Mouse (Mus musculus) lung, embryonic 16.5 days (tissue): ENCODE measurements at regions not wholly inside any gene's neighbourhood (a gene's known extent, or its start where the extent isn't known, plus 50 kb on each side); places are given as distances from the start of the nearest gene placed in this dataset.

Source experiments
- ATAC-seq: fragments of 200-750 bp; cut with Nextera tagmentation; 2 replicates; pipeline ENCODE4 v1.8.0; 2017; ENCODE audit warnings: low read depth, mild to moderate bottlenecking, moderate library complexity
- H3K27ac ChIP-seq: fragments of 300-500 bp; sonication (generic); 2 replicates; pipeline ENCODE4 v1.5.1; 2014; ENCODE audit warnings: mild to moderate bottlenecking, control low read depth, low read length
- H3K27me3 ChIP-seq: fragments of 300-500 bp; sonication (generic); 2 replicates; pipeline ENCODE4 v1.6.1; 2014; ENCODE audit warnings: low read depth, low read length, mixed read lengths; ENCODE audit not compliant: control insufficient read depth, insufficient read depth
- H3K36me3 ChIP-seq: fragments of 300-500 bp; sonication (generic); 2 replicates; pipeline ENCODE4 v1.6.1; 2014; ENCODE audit warnings: low read length; ENCODE audit not compliant: control insufficient read depth, insufficient read depth
- H3K4me1 ChIP-seq: fragments of 300-500 bp; sonication (generic); replicated peaks from 2 replicates; pipeline ENCODE4 v1.6.1; 2014; ENCODE audit warnings: low read length, mixed read lengths; ENCODE audit not compliant: control insufficient read depth, insufficient read depth
- H3K4me2 ChIP-seq: fragments of 300-500 bp; sonication (generic); 2 replicates; pipeline ENCODE4 v1.6.1; 2014; ENCODE audit warnings: low read depth, low read length, control low read depth
- H3K4me3 ChIP-seq: fragments of 300-500 bp; sonication (generic); 2 replicates; pipeline ENCODE4 v1.5.1; 2014; ENCODE audit warnings: mild to moderate bottlenecking, low read length, control low read depth
- H3K9ac ChIP-seq: fragments of 300-500 bp; sonication (generic); 2 replicates; pipeline ENCODE4 v1.6.1; 2014; ENCODE audit warnings: low read length, control low read depth
- H3K9me3 ChIP-seq: fragments of 300-500 bp; sonication (generic); 2 replicates; pipeline ENCODE4 v1.6.1; 2016; ENCODE audit warnings: low read length; ENCODE audit not compliant: control insufficient read depth
- WGBS: fragments of 180-500 bp; shearing (Covaris S2); extraction: QIAGEN DNeasy Blood & Tissue Kit; methylation state at CpG from one replicate; pipeline ENCODE4 v1.1.7; 2014; 5-methylcytosine and 5-hydroxymethylcytosine counted together

DNA sequence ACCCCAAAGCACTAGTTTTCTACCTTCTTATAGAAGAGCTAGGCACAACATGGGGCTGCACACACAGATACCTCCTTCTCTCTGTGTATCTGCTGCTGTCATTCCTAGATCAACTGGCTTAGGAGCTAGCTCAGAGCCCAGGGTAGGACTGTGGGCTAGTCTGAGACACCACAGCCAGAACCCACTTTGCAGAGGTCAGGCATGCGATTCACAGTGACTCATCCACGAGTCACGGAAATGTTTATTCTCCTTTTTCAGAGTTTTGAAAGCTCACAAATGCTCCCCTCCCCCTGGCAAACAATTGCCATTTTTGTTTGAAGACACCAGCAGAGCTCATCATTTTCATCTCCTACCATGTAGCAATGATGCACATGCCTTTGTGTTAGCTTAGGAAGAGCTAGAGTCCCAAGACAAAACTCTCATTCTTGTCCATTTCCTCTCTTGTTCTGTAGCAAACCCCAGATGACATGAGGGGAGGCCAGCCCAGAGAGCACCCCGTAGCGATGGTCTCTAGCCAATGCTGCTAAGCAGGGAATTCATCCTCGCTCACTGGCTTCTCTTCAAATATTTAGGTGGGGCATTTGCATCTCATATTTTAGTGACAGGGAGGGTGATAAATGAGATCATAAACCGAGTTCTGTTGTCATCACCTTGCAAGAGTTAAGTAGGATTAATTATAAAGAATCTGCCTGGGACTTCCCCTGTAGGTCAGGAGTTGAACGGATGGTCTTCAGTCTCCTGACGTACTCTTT lies 108.4 kb upstream of the Twist2 start:
- ATAC-seq = no peak
- Histone ChIP-seq H3K27ac (no peak overlapping the region), H3K4me1 (no peaks in the 10 kb centered on the region), H3K9ac (no peak overlapping the region), H3K36me3 (no peaks in the 10 kb centered on the region), H3K4me3 (no peak overlapping the region), H3K27me3 (no peaks in the 10 kb centered on the region), H3K9me3 (no peaks in the 10 kb centered on the region), H3K4me2 (no peak overlapping the region)
- WGBS = 52% methylated on average over 9 of the region's 9 CpGs

DNA sequence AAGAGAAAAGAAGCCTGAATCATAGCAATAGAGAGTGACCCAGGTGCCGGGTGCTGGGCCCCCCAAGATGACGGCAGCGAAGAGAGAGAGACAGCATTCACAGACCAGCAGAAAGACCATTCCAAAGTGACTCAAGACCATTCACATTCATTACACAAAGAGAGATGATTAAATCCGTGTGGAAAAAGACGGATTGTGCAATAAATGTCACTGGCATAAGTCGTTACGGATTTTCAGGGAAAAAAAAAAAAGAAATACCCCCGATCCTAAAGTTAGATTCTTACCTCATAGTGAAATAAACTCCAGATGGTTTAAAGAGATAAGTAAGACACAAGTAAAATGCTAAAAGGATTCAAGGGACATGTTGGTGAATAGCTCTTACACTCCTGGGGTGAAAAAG lies 104.2 kb upstream of the Twist2 start:
- Histone ChIP-seq H3K4me3 (no peak overlapping the region), H3K9ac (no peak overlapping the region), H3K27me3 (no peaks in the 10 kb centered on the region), H3K36me3 (no peaks in the 10 kb centered on the region), H3K27ac (no peak overlapping the region), H3K4me2 (no peak overlapping the region), H3K4me1 (peaks cover 6% of the 10 kb centered on the region; the same call in 1 of the 2 replicates), H3K9me3 (no peaks in the 10 kb centered on the region)
- no peak for ATAC-seq
- 64% methylated on average over 8 of the region's 8 CpGs for WGBS

DNA sequence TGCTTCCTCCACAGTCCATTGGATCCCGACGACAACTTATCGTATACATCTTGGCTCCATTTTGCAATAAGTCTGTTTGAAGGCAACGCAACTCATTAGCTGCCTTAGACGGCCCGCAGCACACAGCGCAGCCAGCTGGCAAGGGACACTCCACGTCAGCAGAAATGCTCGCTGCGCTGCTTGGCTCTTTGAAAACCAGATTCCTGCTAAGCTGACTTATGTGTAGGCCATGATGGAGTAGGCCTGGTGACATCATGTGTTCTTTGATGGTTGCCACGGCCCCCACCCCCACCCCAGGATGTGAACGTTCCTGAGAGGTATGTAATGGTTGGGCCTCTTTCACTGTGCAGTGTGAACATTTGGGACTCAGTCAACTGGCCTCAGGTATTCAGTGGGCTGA lies 99.8 kb upstream of the Twist2 start:
- Histone ChIP-seq H3K4me1 (peaks cover 6% of the 10 kb centered on the region; the same call in 1 of the 2 replicates), H3K27ac (no peak overlapping the region), H3K9me3 (no peaks in the 10 kb centered on the region), H3K36me3 (no peaks in the 10 kb centered on the region), H3K9ac (no peak overlapping the region), H3K27me3 (no peaks in the 10 kb centered on the region), H3K4me3 (no peak overlapping the region), H3K4me2 (no peak overlapping the region)
- peak; percentile 91 for ATAC-seq
- 41% methylated on average over 12 of the region's 12 CpGs for WGBS

DNA sequence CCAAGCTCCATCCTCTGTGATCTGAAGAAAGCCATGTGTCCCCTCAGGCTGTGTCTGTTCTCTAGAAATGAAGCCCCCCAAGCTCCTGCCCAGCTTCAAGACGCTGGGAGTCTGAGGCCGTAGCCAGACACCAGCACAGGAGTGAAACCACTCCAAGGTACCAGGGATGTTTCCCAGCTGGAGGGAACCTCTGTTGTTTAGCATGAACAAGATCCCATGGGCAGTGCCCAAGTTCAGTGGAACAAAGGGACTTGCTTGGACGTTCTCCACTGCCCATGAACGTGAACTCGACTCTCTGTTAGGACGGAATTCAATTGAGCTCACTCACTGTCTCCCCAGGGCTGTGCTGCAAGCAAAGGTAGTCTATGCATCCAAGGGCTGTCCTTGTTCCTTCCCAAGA lies 99.2 kb upstream of the Twist2 start:
- Histone ChIP-seq H3K4me2 (no peak overlapping the region), H3K4me3 (no peak overlapping the region), H3K27me3 (no peaks in the 10 kb centered on the region), H3K4me1 (peaks cover 6% of the 10 kb centered on the region; the same call in 1 of the 2 replicates), H3K36me3 (no peaks in the 10 kb centered on the region), H3K9ac (no peak overlapping the region), H3K9me3 (no peaks in the 10 kb centered on the region), H3K27ac (no peak overlapping the region)
- 60% methylated on average over 6 of the region's 6 CpGs for WGBS
- ATAC-seq = no peak

DNA sequence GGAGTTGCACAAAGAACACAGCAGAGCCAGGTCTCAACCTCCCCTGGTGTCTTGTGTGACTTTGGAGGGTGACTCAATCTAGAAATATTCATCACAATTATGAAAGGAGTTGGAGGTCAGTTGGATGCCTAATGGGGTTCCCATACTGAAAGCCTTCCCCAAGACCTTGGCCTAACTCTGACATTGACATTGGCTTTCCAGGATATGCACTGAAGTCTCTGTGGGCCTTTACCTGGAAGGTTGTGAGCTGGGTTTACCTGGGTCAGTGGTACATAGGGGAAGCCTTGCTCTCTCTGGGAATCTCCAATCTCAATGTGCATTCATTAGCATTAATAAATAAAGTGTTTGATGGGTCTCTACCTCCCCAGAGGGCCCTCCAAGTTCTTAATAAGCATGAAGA lies 98.5 kb upstream of the Twist2 start:
- no peak overlapping the region for H3K4me2 ChIP-seq
- H3K9me3 ChIP-seq = no peaks in the 10 kb centered on the region
- no peak overlapping the region for H3K4me3 ChIP-seq
- H3K4me1 ChIP-seq = peaks cover 6% of the 10 kb centered on the region; the same call in 1 of the 2 replicates
- H3K27me3 ChIP-seq = no peaks in the 10 kb centered on the region
- H3K27ac ChIP-seq = no peak overlapping the region
- no peak for ATAC-seq
- H3K9ac ChIP-seq = no peak overlapping the region
- no peaks in the 10 kb centered on the region for H3K36me3 ChIP-seq

DNA sequence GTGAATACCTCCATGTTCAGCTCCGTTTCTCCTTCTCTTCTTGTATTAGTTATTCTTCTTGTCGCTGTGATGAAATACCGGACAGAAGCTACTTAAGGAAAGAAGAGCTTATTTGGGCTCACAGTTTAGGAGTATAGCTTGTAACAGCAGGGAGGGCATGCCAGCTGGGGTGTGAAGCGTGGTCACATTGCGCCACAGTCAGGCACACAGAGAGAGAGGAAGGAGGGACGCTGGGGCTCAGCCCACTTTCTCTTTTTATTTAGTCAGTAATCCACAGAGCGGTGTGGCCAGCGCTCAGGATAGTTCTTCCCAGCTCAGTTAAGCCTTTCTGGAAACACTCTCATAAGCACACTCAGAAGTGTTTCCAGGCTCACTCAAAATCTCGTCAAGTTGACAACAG lies 95.8 kb upstream of the Twist2 start:
- no peaks in the 10 kb centered on the region for H3K9me3 ChIP-seq
- H3K27ac ChIP-seq = no peak overlapping the region
- no peak for ATAC-seq

DNA sequence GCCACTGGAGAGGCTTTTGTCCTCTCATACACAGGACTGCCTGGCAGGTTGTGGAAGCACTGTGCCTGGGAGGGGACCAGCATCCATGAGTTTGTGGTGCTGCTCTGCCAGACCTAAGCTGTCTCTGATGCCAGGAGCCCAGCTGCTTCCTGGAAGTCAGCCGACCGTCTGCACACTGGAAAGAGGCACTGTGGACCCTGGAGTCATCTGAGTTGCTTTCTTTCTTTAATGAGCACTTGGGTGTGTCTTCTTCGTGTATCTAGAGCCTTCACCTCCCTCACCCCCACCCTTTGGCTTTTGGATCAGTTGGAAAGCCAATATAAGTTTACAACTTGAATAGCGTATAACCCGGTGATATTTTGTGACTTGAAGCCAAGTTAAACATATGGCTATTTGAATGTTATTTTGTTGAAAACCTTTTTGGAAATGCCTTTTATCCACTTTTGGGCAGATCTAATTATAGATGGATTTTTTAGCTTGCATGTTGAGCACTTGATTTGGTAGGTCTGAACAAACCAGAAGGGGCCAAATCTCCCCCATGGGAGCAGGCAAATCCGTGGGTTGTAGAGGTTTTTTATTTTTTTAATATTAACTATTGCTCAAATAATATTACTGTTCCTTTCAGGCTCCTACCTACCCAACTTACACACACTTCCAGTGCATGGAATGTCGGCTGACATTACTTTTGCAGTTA lies 92.6 kb upstream of the Twist2 start:
- Histone ChIP-seq H3K27ac (no peak overlapping the region), H3K27me3 (no peaks in the 10 kb centered on the region), H3K9me3 (no peaks in the 10 kb centered on the region), H3K4me3 (no peak overlapping the region), H3K36me3 (no peaks in the 10 kb centered on the region), H3K4me1 (peaks cover 4% of the 10 kb centered on the region; the same call in 1 of the 2 replicates), H3K4me2 (no peak overlapping the region), H3K9ac (no peak overlapping the region)
- whole genome bisulfite sequencing = 45% methylated on average over 7 of the region's 7 CpGs
- ATAC-seq = no peak

More for the DNA sequence above, 95.8 kb upstream of the Twist2 start:
- Histone ChIP-seq H3K36me3 (no peaks in the 10 kb centered on the region), H3K4me1 (peaks cover 4% of the 10 kb centered on the region), H3K9ac (no peak overlapping the region), H3K4me2 (no peak overlapping the region), H3K4me3 (no peak overlapping the region), H3K27me3 (no peaks in the 10 kb centered on the region)
- 63% methylated on average over 9 of the region's 9 CpGs for WGBS

DNA sequence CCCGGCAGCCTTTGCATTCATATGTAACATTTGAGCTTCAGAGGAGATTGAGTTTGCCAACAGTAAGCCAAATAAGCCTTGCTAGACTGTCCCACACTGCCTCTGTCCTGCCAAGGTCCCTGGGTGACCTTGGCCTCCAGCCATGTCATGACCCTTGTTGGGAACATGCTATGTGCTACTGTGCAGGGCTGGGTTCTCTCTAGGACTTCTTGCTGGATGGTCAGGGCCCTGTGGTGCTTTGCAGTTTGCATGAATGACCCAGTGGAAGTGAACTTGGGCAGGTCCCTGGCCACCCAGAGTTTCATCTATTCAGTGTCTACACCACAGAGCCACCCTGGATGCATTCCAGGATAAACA lies 92.0 kb upstream of the Twist2 start:
- no peaks in the 10 kb centered on the region for H3K27me3 ChIP-seq
- no peak overlapping the region for H3K4me3 ChIP-seq
- H3K4me2 ChIP-seq = no peak overlapping the region
- 78% methylated on average over 1 of the region's 1 CpGs for WGBS
- no peak for ATAC-seq
- peaks cover 4% of the 10 kb centered on the region; the same call in 1 of the 2 replicates for H3K4me1 ChIP-seq
- no peak overlapping the region for H3K9ac ChIP-seq
- H3K27ac ChIP-seq = no peak overlapping the region
- no peaks in the 10 kb centered on the region for H3K36me3 ChIP-seq
- no peaks in the 10 kb centered on the region for H3K9me3 ChIP-seq

DNA sequence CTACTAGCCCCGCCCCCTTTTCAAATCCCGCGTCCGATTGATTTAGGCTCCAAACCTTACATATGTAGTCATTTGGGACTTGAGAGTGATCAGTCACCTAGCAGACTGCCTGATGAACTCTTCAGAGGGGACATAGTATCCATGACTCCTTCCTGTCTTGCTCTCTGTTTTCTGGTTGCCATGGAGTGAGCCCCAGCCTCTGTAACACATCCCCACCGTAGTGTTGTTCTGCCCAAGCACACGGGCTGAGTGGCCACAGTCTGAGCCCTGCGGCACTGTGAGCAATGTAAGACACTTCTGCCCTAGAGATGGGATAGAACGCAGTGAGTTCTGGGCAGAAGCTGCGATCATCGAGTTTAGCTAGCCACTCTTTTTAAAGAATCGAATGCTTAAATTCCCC lies 88.1 kb upstream of the Twist2 start:
- H3K4me2 ChIP-seq = no peak overlapping the region

More for the DNA sequence above, 88.1 kb upstream of the Twist2 start:
- Histone ChIP-seq H3K9ac (no peak overlapping the region), H3K9me3 (no peaks in the 10 kb centered on the region), H3K27me3 (no peaks in the 10 kb centered on the region), H3K27ac (no peak overlapping the region), H3K4me3 (no peak overlapping the region), H3K36me3 (no peaks in the 10 kb centered on the region), H3K4me1 (peaks cover 13% of the 10 kb centered on the region)
- 66% methylated on average over 11 of the region's 11 CpGs for WGBS
- ATAC-seq = no peak
